Mouse (Mus musculus): ENCODE data around the gene Gm10097. TPM values are rescaled to one million over a fixed set of nuclear protein-coding genes. Genes with fewer than 3 reads are reported as not detected.

The Gm10097 gene
- polyA plus RNA-seq, 1 experiment: not detected

DNA sequence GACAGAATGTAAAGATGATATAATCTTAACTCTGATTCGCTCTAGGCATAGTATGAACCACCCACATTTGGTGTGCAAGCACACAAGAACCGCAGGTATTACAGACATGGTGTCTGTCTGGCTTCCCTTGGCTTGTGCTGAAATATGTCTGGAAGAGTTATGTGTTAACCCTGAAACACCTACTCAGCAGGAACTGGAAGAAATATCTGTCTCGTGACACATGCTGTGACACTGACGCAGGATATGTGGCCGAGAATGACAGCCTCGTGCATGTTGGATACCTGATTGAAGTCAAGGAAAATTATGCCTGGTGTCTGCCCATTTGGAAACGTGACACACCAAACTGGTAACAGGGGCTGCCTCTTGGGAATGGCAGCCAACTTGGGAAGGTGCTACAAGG is 18.3 kb downstream of the Gm10097 start:
- TF ChIP-seq POLR2A (IDR thresholded peaks at IDR 0.05; ENCODE audit: borderline replicate concordance, control insufficient read depth, low read depth, low read length) (no peak), CTCF (IDR thresholded peaks at IDR 0.05; ENCODE audit: control insufficient read depth, insufficient read depth, low read length) (no peak)
- Histone ChIP-seq H3K4me3 (replicated peaks; ENCODE audit: control insufficient read depth, low read depth, low read length) (no peak overlapping the region), H3K27ac (ENCODE audit: control insufficient read depth, insufficient read depth, low read depth, low read length, poor library complexity) (no peak overlapping the region), H3K4me1 (ENCODE audit: control insufficient read depth, insufficient read depth, low read length) (no peaks in the 10 kb centered on the region)
- 89% methylated on average over 7 of the region's 7 CpGs for WGBS

DNA sequence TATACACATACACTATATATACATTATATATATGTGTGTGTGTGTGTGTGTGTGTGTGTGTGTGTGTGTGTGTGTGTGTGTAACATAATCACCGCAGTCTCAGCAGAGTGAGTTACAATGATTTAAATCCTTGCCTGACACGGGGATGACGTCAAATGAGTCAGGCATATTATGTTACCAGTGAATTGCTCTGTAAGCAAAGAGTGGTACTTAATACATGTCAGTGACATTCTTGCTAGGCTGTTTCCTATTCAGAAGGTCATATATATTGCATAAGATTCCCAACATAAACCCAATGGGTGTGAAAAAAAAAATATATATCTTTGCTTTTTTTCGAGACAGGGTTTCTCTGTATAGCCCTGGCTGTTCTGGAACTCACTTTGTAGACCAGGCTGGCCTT is 20.1 kb downstream of the Gm10097 start:
- Histone ChIP-seq H3K27ac (ENCODE audit: control insufficient read depth, insufficient read depth, low read depth, low read length, poor library complexity) (no peak overlapping the region), H3K4me1 (ENCODE audit: control insufficient read depth, insufficient read depth, low read length) (no peaks in the 10 kb centered on the region), H3K4me3 (replicated peaks; ENCODE audit: control insufficient read depth, low read depth, low read length) (no peak overlapping the region)
- no peak for TF ChIP-seq CTCF (IDR thresholded peaks at IDR 0.05; ENCODE audit: control insufficient read depth, insufficient read depth, low read length)
- no peak for TF ChIP-seq POLR2A (IDR thresholded peaks at IDR 0.05; ENCODE audit: borderline replicate concordance, control insufficient read depth, low read depth, low read length)
- 95% methylated on average over 4 of the region's 4 CpGs for WGBS

DNA sequence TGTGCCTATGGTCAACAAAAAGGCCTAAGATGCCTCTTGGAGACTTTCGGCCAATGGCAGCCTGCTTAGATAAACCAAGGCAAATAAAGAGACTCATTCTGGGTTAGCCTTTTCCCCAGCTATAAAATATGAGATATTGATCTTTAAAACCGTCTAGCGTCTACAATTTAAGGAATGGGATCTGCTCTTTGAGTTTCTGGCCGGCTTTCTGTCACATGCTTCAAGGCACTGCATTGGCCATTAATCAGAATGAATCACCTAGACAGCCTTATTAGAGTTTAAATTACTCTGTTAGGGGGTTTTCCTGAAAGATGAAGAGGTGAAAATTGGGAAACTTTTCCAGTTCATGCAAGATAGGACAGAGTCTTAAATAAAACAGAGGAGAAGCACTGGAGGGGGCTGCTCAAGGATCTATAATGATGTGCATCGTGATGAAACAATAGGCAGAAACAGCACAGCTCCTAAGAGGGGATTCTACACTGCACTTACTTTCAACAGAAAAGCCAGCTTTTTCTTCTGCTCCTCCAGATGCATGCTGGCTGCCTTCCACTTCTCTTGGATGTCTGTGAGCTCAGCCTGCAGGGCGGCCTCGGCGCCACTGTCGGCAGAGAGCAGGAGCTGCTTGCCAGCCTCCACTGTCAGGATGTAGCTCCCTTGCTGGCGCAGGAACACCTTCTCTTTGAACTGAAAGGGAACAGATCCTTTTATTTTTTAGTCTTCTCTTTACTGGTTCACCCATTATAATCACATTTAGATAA is 28.2 kb downstream of the Gm10097 start:
- Histone ChIP-seq H3K27ac (ENCODE audit: control insufficient read depth, insufficient read depth, low read depth, low read length, poor library complexity) (no peak overlapping the region), H3K4me1 (ENCODE audit: control insufficient read depth, insufficient read depth, low read length) (no peaks in the 10 kb centered on the region), H3K4me3 (replicated peaks; ENCODE audit: control insufficient read depth, low read depth, low read length) (no peak overlapping the region)
- TF ChIP-seq CTCF (IDR thresholded peaks at IDR 0.05; ENCODE audit: control insufficient read depth, insufficient read depth, low read length): no peak
- WGBS: 89% methylated on average over 10 of the region's 10 CpGs

DNA sequence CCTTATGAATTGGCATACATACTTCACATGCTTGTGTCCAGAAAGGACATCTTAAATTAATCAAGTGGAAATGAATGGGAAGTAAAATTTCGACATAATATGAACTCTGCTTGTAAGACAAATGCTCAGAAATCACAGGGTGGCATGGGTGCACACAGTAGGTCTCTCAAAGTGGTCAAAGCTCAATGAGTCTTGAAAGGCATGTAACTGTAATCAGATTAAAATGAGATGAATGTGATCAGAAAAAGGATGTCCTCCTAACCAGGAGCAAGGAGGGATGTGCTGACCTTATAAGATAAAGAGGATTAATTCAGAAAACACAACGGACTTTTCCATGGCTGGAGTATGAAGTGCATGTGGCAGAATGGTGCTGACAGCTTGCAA is 28.8 kb downstream of the Gm10097 start:
- no peak overlapping the region for H3K4me3 ChIP-seq (replicated peaks; ENCODE audit: control insufficient read depth, low read depth, low read length)
- no peak for TF ChIP-seq POLR2A (IDR thresholded peaks at IDR 0.05; ENCODE audit: borderline replicate concordance, control insufficient read depth, low read depth, low read length)
- no peak overlapping the region for H3K27ac ChIP-seq (ENCODE audit: control insufficient read depth, insufficient read depth, low read depth, low read length, poor library complexity)
- WGBS: 75% methylated on average over 2 of the region's 2 CpGs
- H3K4me1 ChIP-seq (ENCODE audit: control insufficient read depth, insufficient read depth, low read length): no peaks in the 10 kb centered on the region

DNA sequence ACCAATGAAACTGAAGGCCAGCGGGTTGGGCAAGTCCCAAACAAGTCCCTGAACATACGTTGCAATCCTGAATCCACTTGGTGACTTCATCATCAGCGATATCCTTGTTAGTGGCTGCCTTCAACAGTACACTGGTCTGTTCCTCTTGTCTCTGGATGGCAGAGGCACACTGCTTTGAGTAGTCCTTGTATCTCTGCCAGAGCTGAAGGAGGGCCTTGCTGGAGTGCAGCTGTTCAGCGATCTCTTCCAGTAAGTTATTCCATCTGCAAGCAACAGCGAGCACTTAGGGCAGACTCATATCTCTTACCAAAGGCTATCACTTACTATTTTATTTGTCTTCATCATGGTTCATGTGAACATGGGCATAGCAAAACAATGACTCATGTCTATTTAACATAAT is 41.8 kb downstream of the Gm10097 start:
- TF ChIP-seq POLR2A (IDR thresholded peaks at IDR 0.05; ENCODE audit: borderline replicate concordance, control insufficient read depth, low read depth, low read length) (no peak), CTCF (IDR thresholded peaks at IDR 0.05; ENCODE audit: control insufficient read depth, insufficient read depth, low read length) (no peak)
- Histone ChIP-seq H3K4me1 (ENCODE audit: control insufficient read depth, insufficient read depth, low read length) (no peaks in the 10 kb centered on the region), H3K4me3 (replicated peaks; ENCODE audit: control insufficient read depth, low read depth, low read length) (no peak overlapping the region), H3K27ac (ENCODE audit: control insufficient read depth, insufficient read depth, low read depth, low read length, poor library complexity) (no peak overlapping the region)
- 82% methylated on average over 5 of the region's 5 CpGs for WGBS

DNA sequence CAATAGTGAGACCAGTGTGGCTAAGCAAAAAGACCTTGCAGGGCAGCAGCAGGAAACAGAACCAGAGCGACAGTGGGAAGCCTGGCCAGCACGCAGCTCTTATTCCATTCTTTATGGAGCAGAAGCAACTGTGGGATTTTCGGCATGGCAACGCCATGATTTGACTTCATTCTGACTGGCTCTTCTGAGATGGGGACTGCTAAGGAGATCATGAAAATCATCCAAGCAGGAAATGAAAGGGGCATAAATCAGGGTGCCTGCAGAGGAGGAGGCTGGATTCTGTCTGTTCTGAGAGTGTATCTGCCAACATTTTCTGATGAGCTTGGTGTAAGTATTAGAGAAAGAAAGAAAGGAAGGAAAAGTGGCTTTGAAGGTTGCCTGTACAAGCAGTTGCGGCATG is 47.2 kb downstream of the Gm10097 start:
- Histone ChIP-seq H3K4me1 (ENCODE audit: control insufficient read depth, insufficient read depth, low read length) (no peaks in the 10 kb centered on the region), H3K4me3 (replicated peaks; ENCODE audit: control insufficient read depth, low read depth, low read length) (no peak overlapping the region), H3K27ac (ENCODE audit: control insufficient read depth, insufficient read depth, low read depth, low read length, poor library complexity) (no peak overlapping the region)
- no peak for TF ChIP-seq CTCF (IDR thresholded peaks at IDR 0.05; ENCODE audit: control insufficient read depth, insufficient read depth, low read length)
- no peak for TF ChIP-seq POLR2A (IDR thresholded peaks at IDR 0.05; ENCODE audit: borderline replicate concordance, control insufficient read depth, low read depth, low read length)
- 92% methylated on average over 5 of the region's 5 CpGs for WGBS

DNA sequence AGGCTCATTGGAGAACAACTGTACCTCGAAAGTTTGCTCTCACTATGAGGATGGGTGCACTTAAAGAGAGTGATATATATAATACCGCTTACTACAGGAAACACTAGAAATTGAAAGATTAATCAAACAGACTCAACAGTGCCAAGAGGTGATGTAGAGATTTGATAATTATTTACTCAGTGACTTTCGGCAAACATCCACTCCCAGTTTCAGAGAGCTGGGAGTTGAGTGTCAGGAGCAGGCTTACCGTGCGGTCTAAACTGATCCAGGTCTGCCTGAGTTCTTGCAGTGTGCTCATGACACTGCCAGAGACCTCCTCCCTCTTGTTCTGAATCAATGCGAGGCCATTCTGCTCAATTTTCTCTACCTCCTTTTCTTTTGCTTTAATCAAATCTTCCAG is 47.7 kb downstream of the Gm10097 start:
- TF ChIP-seq POLR2A (IDR thresholded peaks at IDR 0.05; ENCODE audit: borderline replicate concordance, control insufficient read depth, low read depth, low read length) (no peak), CTCF (IDR thresholded peaks at IDR 0.05; ENCODE audit: control insufficient read depth, insufficient read depth, low read length) (no peak)
- no peak overlapping the region for H3K27ac ChIP-seq (ENCODE audit: control insufficient read depth, insufficient read depth, low read depth, low read length, poor library complexity)
- no peak overlapping the region for H3K4me3 ChIP-seq (replicated peaks; ENCODE audit: control insufficient read depth, low read depth, low read length)
- 89% methylated on average over 6 of the region's 6 CpGs for WGBS
- no peaks in the 10 kb centered on the region for H3K4me1 ChIP-seq (ENCODE audit: control insufficient read depth, insufficient read depth, low read length)
